Mouse (Mus musculus): ENCODE data around the gene Fgd6. TPM values are rescaled to one million over a fixed set of nuclear protein-coding genes. Genes with fewer than 3 reads are reported as not detected.

The Fgd6 gene
- total RNA-seq (2023): 1 to 10 TPM; 2.8 to 4.3 TPM

DNA sequence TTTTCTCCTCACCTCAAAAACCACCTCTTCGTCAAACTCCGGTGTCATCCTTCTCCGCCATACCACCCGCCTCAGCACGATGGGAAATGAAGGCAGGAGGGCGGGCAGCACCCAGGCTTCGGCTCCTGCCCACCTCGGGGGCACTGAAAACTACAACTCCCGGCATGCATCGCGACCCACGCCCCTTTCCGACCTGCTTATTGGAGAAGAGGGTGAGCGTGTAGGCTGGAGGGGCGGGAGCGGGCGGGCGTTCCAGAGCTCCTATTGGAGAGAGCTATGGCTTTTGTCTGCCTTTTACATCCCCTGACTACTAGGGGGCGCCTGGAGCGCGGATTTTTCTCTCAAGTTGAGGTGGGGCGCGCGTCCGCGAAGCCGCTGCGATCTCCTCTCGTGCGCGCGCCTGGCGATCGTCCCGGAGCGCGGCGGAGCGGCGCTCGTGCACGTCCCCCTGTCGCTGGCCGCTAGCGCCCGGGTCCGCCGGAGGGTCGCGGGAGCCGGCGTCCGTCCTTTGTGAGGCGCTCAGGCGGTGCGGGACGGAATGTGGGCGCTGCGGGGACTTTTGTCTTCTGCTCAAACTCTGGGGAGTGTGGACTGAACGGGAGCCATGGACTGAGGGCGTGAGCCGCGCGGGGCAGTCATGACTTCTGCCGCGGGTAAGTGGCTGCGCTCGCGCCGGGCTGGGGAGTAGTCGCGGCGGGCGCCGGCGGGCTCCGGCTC lies at the start of gene Fgd6, which contains the start of gene Vezt:
TSS of gene Fgd6 (plus strand) at position 344 of the 717 bp plus-strand sequence.
TSS of gene Vezt (minus strand) at position 160 of the 717 bp plus-strand sequence.

DNA sequence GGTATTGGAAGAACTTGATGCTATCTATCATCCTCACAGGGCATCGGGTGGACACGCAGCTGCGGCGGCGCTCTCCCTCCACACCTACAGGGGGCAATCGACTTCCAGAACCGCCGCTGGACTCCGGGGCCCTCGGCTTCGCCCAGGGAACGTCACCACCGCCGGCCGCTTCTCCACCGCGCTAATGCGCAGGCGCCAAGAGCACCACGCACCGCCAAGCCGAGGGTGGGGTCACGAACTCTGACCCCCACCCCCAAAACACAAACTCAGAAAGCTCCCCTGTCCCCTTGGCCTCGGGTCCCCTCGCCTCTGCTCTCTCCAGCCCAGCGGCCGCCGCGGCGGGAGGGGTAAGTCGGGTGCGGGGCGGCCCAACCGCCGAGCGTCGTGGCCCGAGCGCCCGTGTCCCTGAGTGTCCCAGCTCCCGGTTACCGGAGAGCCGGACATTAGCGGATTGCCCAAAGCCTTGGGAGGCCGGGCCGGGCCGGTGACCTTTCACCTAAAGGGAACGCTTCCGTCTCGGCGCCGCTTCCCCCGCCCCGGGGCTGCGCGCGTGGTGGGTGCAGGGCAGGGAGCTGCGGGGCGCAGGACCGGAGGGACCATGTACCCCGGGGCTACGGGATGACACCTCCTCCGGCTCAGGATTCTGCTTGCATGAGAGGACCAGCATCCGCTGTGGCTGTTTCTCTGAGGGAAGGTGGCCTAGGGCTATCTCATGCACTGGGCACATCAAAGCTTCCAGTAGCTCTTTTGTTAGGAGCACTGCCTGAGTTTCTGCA lies 112.1 kb downstream of the Fgd6 start, which contains the start of gene Nr2c1:
TSS of gene Nr2c1 (plus strand) at position 268 of the 776 bp plus-strand sequence.

Other genes with a start within 250 kb of the Fgd6 start
- gene Usp44, start 204.4 kb upstream of the Fgd6 start, total RNA-seq (2023): under 1 TPM in 1 of 2 experiments, not detected in 1; 0.20 TPM
- gene Metap2, start 138.9 kb upstream of the Fgd6 start, total RNA-seq (2023): 100 to 1,000 TPM; 101 to 131 TPM
- 1 to 10 TPM; 6.2 to 7.5 TPM for gene Vezt, start 184 bp upstream of the Fgd6 start, total RNA-seq (2023)
- gene Nr2c1, start 112.0 kb downstream of the Fgd6 start, total RNA-seq (2023): 1 to 10 TPM; 3.0 to 3.6 TPM
- gene Ndufa12, start 162.7 kb downstream of the Fgd6 start, total RNA-seq (2023): 10 to 100 TPM; 48.8 to 50.1 TPM

All from neutrophil, adult 83 days (primary cell).